ENCODE assay signal across 28 mouse cellular contexts in genomic region chr6:40613260-40613852, GRCm38 (mm10). TPM values are rescaled to one million over a fixed set of nuclear protein-coding genes. Genes with fewer than 3 reads are reported as not detected.
DNase-seq lines count a peak whose midpoint lies in the region; ATAC-seq and TF ChIP-seq lines count a peak whose summit lies in the region.
"Had no signal": no experiment of that assay in that cellular context is flagged by ENCODE, and none has a peak within 500 bp of the region (broad histone marks: within the 10 kb centered on the region; RNA-seq: fewer than 3 reads in every experiment).

Gene Tas2r138, minus strand, starts transcription at chr6:40613310.

- no peak for TF ChIP-seq RAD21 in CH12.LX (IDR thresholded peaks at IDR 0.05; ENCODE audit: low read depth, low read length)

- H3K79me2 ChIP-seq in CH12.LX (replicated peaks; ENCODE audit: control insufficient read depth, extremely low read depth, insufficient read depth, poor library complexity, severe bottlenecking) = no peaks in the 10 kb centered on the region

- peak; percentile 40 for TF ChIP-seq EP300 in CH12.LX (IDR thresholded peaks at IDR 0.05; ENCODE audit: low read length)

- no peak within 1 kb of the TSS for H3K4me3 ChIP-seq in CH12.LX (replicated peaks in 1 of 3; ENCODE audit: low read depth in 2 of 3, low read length in 2 of 3, poor library complexity in 1 of 3)
- H3K4me3 ChIP-seq in hindbrain, embryonic 10.5 days = no peak within 1 kb of the TSS
- H3K4me3 ChIP-seq: embryonic facial prominence, embryonic 10.5 days; embryonic facial prominence, embryonic 12.5 days; forebrain, embryonic 12.5 days had no signal

- H3K36me3 ChIP-seq in CH12.LX (replicated peaks in 1 of 2; ENCODE audit: control insufficient read depth in 1 of 2, insufficient read depth in 1 of 2, low read length in 1 of 2) = no peaks in the 10 kb centered on the region
- no peaks in the 10 kb centered on the region for H3K36me3 ChIP-seq in hindbrain, embryonic 10.5 days
- H3K36me3 ChIP-seq: embryonic facial prominence, embryonic 10.5 days; embryonic facial prominence, embryonic 12.5 days; forebrain, embryonic 12.5 days had no signal

- H3K4me2 ChIP-seq in CH12.LX (ENCODE audit: insufficient read depth, low read depth, poor library complexity, severe bottlenecking) = no peak within 1 kb of the TSS; the same call in 1 of the 2 replicates
- H3K4me2 ChIP-seq: embryonic facial prominence, embryonic 12.5 days; forebrain, embryonic 12.5 days had no signal

- TF ChIP-seq POLR2A in CH12.LX (IDR thresholded peaks at IDR 0.05; ENCODE audit: low read depth, low read length) = no peak

- H3K9me3 ChIP-seq in CH12.LX (replicated peaks; ENCODE audit: low read length) = no peaks in the 10 kb centered on the region
- H3K9me3 ChIP-seq in hindbrain, embryonic 10.5 days = no peaks in the 10 kb centered on the region
- H3K9me3 ChIP-seq: embryonic facial prominence, embryonic 10.5 days; embryonic facial prominence, embryonic 12.5 days; forebrain, embryonic 12.5 days had no signal

- no peaks in the 10 kb centered on the region for H3K27me3 ChIP-seq in CH12.LX (replicated peaks)
- H3K27me3 ChIP-seq in hindbrain, embryonic 10.5 days (ENCODE audit: insufficient read depth, poor library complexity, severe bottlenecking) = no peaks in the 10 kb centered on the region
- H3K27me3 ChIP-seq: embryonic facial prominence, embryonic 12.5 days; forebrain, embryonic 12.5 days had no signal

- peak; percentile 30 for DNase-seq in CH12.LX (ENCODE audit: extremely low read depth)
- no peak for DNase-seq in hindbrain, embryonic 10.5 days (ENCODE audit: low spot score)
- no peak for DNase-seq in spleen, postnatal 36 days (ENCODE audit: low spot score in 2 of 2)
- no peak for DNase-seq in lung, postnatal 25 days (ENCODE audit: low spot score)
- DNase-seq: adrenal gland, adult 2 months; adrenal gland, postnatal 10 days; adrenal gland, postnatal 25 days; B cell, adult 2 months; cerebellum, adult 11 months; cerebellum, adult 18-20 months; cerebellum, adult 8-10 months; cerebellum, adult 9-11 months; cerebellum, postnatal 14 days; cerebellum, postnatal 36 days had no signal

- peaks cover 7 to 11% of the 10 kb centered on the region in 2 experiments for H3K4me1 ChIP-seq in CH12.LX (ENCODE audit: control insufficient read depth in 1 of 2, insufficient read depth in 2 of 2)
- no peaks in the 10 kb centered on the region for H3K4me1 ChIP-seq in hindbrain, embryonic 10.5 days (replicated peaks)
- H3K4me1 ChIP-seq: embryonic facial prominence, embryonic 10.5 days; embryonic facial prominence, embryonic 12.5 days; forebrain, embryonic 12.5 days had no signal

- 92% methylated on average over 4 of the region's 4 CpGs for WGBS in hindbrain, embryonic 10.5 days

- dilution Hi-C loops in CH12.LX (cut with MboI; ENCODE audit: extremely low pct_ligation_motif_present, extremely low pct_unique_long_range_greater_than_20kb, low sequenced_read_pairs) = no loop called here

- peak; percentile 80 for ATAC-seq in granulocyte monocyte progenitor cell, adult 5-6 weeks (replicated peaks; ENCODE audit: poor library complexity, severe bottlenecking)
- peak; percentile 57; the same call in 1 of the 2 replicates for ATAC-seq in megakaryocyte progenitor cell, adult 5-6 weeks (replicated peaks; ENCODE audit: poor library complexity)
- ATAC-seq: CD4-positive, CD25-positive, alpha-beta regulatory T cell, adult 4 months; forebrain, embryonic 14.5 days; forebrain, embryonic 16.5 days had no signal

- no peak within 1 kb of the TSS for H3K27ac ChIP-seq in CH12.LX (ENCODE audit: insufficient read depth, low read depth)
- no peak within 1 kb of the TSS for H3K27ac ChIP-seq in hindbrain, embryonic 10.5 days
- H3K27ac ChIP-seq: embryonic facial prominence, embryonic 10.5 days; embryonic facial prominence, embryonic 12.5 days; forebrain, embryonic 12.5 days had no signal

- in situ Hi-C loops in CH12.LX (cut with MboI; ENCODE audit: low pct_ligation_motif_present, low pct_unique_long_range_greater_than_20kb, low sequenced_read_pairs) = no loop called here

- no peak within 1 kb of the TSS for H3K9ac ChIP-seq in CH12.LX (ENCODE audit: insufficient read depth, low read depth)
- H3K9ac ChIP-seq: embryonic facial prominence, embryonic 12.5 days; forebrain, embryonic 12.5 days had no signal

- TF ChIP-seq CTCF in CH12.LX (conservative IDR thresholded peaks at IDR 0.05 in 1 of 2, IDR thresholded peaks at IDR 0.05 in 1 of 2; ENCODE audit: low read depth in 2 of 2, low read length in 2 of 2) = no peak

TF ChIP-seq in CH12.LX, 34 proteins besides CTCF, POLR2A, EP300 and RAD21:
- TF ChIP-seq PAX5 (IDR thresholded peaks at IDR 0.05; ENCODE audit: low read length) (no peak), ETS1 (conservative IDR thresholded peaks at IDR 0.05; ENCODE audit: low read depth, low read length) (0 out of 2 replicates have a peak, but pooled peaks have one; percentile 9), RCOR1 (conservative IDR thresholded peaks at IDR 0.05; ENCODE audit: low read depth, low read length) (no peak), USF2 (conservative IDR thresholded peaks at IDR 0.05; ENCODE audit: low read depth, low read length) (no peak), IRF4 (IDR thresholded peaks at IDR 0.05; ENCODE audit: low read depth, low read length) (peak; percentile 76), NELFE (IDR thresholded peaks at IDR 0.05; ENCODE audit: low read depth, low read length) (no peak)

RNA-seq across cellular contexts. Expression of gene Tas2r138, which starts in this region (rescaled TPM):
- not detected in 2 replicates for total RNA-seq in CH12.LX (2012; rRNA removed)
- not detected in 2 replicates for total RNA-seq in CH12.LX (2014; rRNA removed)
- polyA plus RNA-seq in CH12.LX (2012; ENCODE audit: insufficient read length, low read depth) = not detected in 2 replicates
- not detected in 2 replicates for total RNA-seq in granulocyte monocyte progenitor cell, adult 5-6 weeks (2014; fragmentation: Nextera tagmentation)
- not detected in 2 replicates for total RNA-seq in granulocyte monocyte progenitor cell, adult 5-6 weeks (2017)
- not detected in 2 replicates for total RNA-seq in megakaryocyte progenitor cell, adult 5-6 weeks (2015)
- total RNA-seq in megakaryocyte progenitor cell, adult 5-6 weeks (2017) = not detected in 2 replicates
- not detected in 2 replicates for polyA plus RNA-seq in hindbrain, embryonic 10.5 days (2016; fragmentation: Nextera tagmentation; extraction: Ambion mirVana)
- total RNA-seq: adrenal gland, adult 2 months; adrenal gland, postnatal 10 days; adrenal gland, postnatal 25 days; adrenal gland, postnatal 4 days; ES-E14; MEL had no signal
- polyA plus RNA-seq: adrenal gland, adult 2 months; brain, embryonic 14.5 days; CD4-positive, CD25-positive, alpha-beta regulatory T cell, adult 4 months; cortical plate, adult 2 months; embryonic facial prominence, embryonic 10.5 days; embryonic facial prominence, embryonic 12.5 days; embryonic facial prominence, embryonic 14.5 days; forebrain, embryonic 12.5 days; forebrain, embryonic 14.5 days; forebrain, embryonic 16.5 days had no signal

Comparison
In these comparisons a context has a peak if more than half of its experiments do, and no peak if none do; other contexts are left out.
1. Peak in DNase-seq in CH12.LX; RNA of the gene not detected or under 1 TPM.
2. Peak in ATAC-seq in granulocyte monocyte progenitor cell, adult 5-6 weeks; RNA of the gene not detected or under 1 TPM.
3. Peak in ATAC-seq in megakaryocyte progenitor cell, adult 5-6 weeks; RNA of the gene not detected or under 1 TPM.